Mouse (Mus musculus) right cerebral cortex, postnatal 25 days (tissue): ENCODE data around the gene Laptm4a.
"Not testable (repeated sequence)": the region's sequence is repeated elsewhere in the genome, so short reads cannot be mapped to it uniquely, and the experiment has no call there.

Experiments used
- DNase-seq: peaks from one replicate; pipeline ENCODE4 v3.0.0; 2022

Gene Laptm4a

DNA sequence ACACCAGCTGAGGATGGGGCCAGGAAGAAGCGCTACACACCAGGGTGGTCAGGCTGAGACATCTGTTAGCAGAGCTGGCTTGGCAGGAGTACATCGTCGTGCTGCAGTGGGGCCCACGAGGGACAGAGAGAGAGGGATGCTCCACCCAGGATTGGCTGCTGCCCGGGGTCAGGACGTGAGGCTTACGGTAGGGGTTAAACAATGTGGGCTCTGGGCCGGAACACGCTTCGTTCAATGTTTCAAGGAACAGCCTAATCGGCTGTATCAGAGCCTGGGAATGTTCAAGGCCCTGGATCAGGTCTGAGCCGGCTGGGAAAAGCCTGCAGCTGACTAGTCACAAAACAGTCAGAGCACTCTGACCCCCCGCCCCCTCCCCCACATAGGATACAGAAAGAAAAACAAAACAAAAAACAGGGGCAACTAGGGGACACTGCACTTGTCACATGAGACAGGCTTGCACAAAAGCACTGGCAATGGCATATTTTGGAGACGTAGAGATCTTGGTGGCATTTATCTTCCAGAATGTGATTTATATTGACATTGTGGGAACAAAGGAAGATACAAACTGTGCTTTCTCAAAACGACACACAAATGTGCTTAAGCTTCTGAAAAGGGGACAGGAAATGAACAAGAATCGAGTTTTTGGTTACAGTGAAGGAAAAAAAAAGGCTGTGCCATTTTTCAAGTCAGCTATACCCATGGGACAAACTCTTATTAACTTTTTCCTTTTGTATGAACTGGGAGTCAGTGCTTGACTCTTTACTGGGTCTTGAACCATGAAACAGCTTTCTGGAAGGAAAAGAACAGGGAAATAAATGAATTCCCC lies 8.4 kb upstream of the Laptm4a start:
- DNase-seq: no peak

DNA sequence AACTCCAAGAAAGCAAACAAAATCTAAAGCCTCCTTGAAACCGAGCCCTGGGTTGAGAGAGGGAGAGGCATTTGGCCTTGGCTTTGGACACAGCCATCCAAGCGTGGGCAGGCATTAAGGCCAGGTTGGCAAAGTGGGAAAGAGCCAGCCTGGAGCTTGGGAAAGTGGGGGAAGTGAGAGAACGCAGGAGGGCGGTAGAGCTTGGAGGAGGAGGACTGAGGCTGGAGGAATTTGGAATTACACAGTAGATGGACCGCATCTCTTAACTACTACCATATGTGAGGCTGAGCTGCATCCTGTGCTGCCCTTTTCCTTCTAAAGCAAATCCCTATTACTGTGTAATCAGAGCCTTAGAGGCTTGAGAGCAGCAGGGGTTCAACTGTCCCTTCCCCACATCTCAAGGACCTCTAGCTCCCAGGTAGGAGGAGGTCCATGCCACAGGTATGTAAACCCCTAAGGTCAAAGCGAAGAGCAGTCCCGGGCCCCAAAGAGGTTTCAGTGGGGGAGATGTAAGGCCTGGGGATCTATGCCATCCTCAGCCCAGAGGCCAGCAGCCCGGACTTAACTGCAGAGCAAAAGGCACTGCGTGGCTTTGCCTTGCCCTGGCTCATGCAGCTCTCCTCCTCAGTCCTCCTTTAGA lies 7.6 kb upstream of the Laptm4a start:
- DNase-seq: no peak

DNA sequence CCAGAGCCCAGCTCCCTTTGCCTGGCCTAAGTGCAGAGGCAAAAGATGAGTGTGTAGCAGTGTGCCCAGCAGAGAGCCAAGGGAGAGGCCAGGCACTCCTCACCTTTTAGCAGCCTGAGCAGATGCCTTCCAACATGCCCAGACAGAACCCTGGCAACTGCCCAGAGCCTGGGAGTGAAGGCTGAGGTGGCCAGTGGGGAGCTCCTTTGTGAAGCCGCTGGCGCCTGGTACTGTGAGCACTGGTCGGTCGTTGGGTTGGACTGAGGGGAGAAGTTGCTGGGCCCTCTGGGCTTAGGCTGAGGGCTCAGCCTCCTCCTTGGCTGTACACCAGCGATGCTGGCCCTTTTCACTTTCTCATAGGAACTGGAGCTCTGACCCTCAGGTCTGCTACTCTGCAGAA lies 5.1 kb upstream of the Laptm4a start:
- DNase-seq: no peak

DNA sequence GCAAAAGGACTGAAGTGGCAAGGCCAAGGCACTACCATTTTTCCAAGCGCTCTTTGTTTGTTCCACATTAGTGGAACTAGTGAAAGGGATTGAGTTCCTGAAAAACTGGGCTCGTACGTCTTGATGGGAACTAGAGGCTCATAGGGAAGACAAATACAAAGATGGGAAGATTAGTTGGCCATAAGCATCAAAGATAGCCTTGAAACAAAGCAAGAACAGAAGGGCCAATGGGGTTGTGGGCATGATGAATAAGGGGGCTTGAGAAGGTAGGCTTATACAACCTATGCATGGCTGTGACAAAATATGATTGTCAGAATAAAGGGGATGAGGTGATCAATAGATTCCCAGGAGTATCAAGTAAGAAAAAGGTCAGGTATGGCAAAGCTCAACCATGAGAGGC lies 2.2 kb upstream of the Laptm4a start:
- DNase-seq: no peak

DNA sequence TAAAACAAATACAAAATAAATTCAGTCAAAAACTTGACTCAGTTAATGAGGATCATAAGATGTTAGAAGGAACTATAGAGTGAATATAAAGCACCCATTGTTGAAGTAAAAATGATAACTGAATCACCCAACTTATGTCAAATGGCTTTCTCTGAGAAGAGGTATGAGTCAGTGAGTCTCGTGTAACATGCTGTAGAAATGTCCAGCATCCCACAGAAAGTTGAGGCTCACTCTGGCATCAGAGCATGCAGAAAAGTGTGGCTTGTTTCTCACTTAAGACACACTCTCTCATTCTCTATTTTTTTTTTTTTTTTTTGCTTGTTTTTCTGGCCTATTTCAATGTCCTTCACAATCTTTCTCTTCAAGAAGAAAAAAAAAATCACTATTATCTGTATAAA lies 469 bp upstream of the Laptm4a start:
- no peak for DNase-seq

DNA sequence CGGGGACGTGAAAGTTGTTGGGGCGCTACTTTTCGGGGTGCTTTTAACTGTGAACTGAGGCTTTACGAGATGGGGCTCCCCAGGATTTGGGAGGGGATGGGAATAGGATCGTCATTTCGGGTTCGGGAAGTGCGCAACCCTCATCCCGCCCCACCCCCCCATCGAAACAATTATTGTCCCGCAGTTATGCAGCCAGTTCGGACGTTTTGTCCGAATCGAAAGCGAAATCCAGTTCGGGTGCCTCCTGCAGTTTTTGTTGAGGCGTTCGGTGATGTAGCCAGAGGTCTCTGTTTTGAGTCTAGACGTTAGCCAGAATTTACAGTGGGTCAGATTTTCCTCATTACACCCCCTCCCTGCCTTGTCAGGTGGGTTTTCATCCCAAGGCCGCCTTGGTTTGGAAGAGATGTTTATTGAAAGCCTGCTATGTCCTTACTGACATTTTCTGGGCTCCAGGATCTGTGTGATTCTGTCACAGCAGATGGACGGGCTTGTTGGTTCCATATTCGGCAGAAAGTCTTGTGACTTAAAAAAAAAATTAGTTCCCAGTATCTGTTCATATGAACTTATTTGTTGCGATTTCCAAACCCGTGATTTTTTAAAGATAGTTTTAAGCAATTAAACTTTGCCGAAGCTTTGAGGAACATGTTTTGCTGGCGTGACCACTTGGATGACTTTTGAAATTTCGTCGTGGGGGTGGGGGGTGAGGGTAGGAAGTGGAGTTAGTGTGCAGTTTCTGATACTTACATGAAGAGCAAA lies 1.1 kb downstream of the Laptm4a start:
- no peak for DNase-seq

DNA sequence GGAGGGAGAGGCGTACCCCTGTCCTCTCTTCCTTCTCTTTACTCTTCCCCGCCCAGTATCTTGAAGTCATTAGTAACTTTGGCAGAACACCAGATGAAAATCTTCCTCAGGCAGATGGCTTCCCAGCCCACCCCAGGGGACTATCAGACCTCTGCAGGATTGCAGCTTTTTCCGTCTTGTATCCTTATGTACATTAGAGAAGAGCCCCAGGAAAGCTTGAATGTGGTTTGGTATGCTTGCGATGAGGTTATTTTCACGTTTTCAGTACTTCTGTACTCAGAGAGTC lies 1.6 kb downstream of the Laptm4a start:
- no peak for DNase-seq

DNA sequence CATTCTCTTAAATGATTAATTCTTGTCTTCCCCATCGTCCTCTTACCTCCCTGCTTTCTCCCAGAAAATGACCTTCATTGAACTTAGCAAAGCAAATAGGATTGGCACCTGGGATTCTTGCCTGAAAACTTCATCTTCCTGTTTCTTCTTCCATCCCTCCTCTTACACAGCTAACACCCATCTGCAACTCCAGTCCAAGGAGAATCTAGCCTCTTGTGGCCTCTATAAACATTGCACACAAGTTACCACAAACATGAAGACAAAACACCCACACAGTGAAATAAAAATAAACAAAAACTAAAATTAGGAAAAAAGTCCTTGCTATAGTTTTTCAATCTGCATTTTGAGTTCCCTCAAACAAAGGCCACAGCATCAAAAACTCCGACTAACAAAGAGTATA lies 2.1 kb downstream of the Laptm4a start:
- no peak for DNase-seq

DNA sequence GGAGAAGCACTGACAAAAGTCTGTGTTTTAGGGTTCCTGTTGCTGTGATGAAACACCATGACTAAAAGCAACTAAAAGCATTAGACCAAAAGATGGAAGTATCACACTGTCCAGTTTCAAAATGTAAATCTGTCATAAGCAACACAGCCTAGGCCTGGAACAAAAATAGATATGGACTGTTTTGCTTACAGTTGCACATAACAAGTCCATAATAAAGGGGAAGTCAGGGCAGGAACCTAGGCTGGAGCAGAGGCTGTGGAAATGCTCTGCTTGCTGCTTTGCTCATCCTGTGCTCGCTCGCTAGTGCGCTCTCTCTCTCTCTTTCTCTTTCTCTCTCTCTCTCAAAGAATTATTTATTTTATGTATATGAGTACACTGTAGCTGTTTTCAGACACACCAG lies 6.2 kb downstream of the Laptm4a start:
- no peak for DNase-seq

DNA sequence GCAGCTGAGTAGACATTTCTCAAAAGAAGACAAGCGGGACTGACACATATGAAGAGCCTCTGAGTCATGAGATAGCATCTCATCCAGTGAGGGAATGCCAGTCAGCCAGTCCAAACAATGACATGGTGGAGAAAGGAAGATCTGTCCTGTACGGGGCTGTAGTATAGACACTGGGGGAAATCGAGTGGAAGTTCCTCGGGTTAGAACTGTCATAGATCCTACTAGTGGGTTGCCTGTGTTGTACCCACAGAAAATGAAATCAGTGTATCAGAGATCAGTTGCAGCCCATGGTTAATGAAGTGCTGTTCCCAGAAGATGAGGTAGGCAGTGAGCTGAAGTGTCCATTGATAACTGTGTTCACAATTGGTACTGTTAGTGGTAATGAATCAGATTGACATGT lies 7.3 kb downstream of the Laptm4a start:
- DNase-seq: no peak

DNA sequence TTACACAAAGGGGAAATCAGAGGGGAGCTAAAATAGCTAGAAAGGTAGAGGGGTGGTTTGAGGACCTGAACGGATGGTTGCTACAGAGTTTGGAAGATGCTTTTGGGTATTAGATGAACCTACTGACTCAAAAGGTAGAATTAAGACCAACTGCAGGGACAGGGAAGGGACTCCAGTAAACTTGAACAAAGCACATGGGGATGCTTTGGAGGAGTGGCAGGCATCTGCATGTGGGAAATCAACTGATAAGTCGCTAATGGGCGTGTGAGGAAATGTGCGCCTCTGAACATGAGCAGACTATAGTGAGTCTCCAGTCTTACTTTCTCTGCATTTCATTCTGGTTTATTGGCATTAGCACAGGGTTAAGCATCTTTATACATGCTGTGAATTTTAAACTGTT lies 9.6 kb downstream of the Laptm4a start:
- DNase-seq: no peak

DNA sequence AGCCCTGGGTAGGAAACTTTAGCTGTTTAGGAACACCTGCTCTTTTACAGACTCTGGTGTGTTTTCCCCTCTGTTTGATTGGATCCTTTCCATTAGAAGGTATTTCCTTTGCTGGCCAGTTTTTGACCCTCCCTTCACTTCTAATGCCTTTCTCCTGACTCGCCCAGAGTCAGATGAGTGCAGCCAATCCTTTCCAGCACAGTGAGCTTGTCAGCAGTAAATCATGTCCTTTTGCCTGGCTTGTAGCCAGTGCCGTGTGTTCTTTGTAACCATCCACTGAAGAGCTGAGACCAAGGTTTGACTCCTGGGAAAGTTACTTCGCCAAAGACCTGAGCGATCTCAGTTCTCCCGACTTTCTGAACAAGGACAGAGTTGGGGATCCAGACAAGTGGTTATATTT lies 13.9 kb downstream of the Laptm4a start:
- DNase-seq: no peak

DNA sequence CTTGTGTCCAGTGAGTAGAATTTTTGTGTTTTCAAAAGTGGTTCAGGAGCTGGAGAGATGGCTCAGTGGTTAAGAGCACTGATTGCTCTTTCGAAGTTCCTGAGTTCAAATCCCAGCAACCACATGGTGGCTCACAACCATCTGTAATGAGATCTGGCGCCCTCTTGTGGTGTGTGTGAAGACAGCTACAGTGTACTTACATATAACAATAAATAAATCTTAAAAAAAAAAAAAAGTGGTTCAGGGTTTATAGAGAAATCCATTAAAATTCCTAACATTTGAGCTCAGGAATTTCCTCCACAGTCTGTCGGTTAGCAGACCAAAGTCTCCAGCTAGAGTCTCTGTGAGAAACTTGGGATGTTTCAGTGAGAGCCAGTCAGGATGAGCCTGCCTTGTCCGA lies 14.7 kb downstream of the Laptm4a start:
- not testable (repeated sequence) for DNase-seq

DNA sequence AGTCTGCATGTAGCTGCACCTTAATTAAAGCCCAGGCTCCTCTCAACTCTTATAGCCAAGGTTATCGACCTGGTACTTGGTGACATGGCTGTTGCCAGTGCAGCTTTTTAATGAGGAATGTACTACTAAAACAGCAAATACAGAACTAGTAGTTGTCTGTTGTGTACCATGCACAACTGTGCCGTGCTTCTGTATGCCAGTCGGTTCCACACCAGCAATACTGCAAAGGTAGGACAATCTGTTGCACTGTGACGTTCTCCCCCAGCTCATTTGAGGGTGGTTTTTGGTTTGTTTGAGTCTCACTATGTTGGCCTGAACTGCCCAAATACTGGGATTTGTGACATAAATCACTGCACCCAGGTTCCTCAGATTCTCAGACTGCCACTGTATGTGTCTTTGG lies 18.0 kb downstream of the Laptm4a start:
- DNase-seq: no peak

DNA sequence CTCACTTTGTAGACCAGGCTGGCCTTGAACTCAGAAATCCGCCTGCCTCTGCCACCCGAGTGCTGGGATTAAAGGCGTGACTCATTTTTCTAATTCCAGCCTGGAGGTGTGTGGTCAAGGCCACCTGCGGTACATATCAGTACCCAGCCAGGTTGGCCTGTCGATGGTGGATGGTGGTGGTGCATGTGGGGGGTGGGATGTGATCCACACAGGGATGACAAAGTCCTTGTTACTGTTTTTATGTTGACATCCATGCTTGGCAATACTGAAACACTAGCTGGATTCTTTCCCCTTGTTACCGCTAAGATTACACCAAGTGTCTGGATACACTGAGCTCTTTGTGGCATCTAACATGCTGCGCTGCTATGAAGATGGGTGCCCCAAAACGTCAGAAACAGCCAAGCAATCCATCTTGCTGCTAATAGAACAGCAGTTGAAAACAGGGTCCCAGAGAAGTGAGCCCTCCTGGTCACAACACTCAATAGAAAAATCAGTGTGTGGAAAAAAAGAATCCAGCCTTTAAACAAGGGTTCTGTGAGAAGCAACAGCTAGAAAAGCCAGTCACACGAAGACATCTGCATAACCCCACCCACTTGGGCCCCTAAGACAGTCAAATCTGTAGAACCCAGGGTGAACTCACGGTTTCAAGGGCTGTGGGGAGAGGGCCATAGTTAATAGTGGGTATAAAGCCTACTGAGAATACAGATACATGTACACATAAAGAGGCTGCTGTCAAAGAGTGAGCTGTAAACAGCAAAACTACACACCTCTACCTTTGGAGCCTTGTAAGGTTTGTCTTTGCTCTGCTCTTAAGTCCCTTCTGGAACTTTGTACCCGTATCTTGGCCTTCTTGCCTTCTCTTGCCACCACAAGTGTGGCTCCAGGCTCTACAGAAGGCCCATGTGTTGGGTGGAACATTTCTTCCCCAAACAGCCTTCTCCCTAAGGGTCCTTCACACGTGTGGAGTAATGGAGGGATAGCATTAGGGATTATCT lies 18.8 kb downstream of the Laptm4a start:
- no peak for DNase-seq

DNA sequence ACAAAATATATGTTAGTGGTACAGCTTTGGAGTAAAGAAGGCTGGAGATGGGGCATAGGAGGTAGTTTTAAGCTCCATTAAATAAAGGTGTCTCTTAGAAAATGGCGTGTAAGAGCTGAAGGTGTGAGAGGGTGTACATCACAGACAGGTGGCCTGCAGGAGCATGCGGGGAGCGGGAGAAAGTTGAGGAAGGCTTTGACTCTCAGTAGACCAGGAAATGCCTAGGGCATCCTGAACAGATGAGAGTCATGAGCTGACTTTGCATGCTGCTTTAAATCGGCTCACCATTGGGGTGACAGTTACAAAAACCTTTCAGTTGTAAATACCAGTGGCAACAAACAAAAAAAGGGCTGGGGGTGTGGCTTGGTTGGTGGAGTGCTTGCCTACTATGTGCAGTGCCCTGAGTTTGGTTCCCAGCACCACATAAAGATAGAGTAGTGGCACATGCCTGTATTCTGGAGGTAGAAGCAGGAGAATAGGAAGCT lies 19.7 kb downstream of the Laptm4a start:
- no peak for DNase-seq

DNA sequence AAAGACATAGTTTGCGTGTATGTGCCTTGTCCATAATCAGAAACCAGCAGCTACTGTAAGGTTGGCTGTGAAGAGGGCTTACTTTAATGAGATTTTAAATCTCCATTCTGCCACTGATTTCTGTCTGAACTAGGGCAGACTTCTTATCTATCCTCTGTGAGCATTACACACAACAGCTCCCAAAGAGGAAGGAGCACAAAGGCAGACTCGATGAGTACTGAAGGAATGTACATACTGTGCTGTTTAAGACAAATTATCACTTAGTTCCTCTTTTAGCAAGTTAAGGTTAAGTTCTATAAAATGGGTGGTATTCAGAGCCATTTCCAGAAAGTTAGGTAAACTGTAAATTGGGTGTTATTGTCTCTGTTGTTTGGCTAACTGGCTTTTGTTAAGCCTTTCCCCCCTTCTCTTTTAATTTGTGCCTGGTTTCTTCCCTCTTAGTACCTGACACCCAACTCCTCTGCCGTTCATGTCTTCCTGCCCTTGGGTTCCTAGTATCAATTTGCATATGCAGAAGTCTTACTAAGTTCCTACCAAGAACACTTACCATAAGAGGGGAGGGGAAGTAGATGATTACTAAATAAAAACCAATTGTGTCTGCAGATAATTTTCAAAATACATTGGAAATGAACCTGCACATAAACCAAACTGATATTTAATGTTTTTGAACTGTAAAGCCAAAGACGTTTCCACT lies 20.4 kb downstream of the Laptm4a start:
- no peak for DNase-seq

DNA sequence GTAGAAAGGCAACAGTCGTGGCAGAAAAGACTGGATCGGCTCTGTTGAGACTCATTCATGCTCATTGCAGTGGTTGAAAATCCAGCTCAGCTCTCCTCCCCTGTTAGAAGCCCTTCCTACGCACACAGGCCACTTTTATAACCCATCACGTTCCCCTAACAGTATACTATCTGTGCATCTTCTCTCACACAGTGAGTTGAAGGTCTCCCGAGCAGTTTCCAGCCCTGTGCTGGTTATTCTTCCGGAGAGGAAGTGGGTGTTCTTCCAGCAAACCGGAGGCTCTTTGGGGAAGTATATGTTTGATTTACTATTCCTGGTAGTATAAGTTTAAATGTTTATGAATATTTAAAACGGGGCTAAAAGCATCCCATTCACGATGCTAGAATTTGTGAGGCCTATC lies 25.7 kb downstream of the Laptm4a start:
- no peak for DNase-seq

DNA sequence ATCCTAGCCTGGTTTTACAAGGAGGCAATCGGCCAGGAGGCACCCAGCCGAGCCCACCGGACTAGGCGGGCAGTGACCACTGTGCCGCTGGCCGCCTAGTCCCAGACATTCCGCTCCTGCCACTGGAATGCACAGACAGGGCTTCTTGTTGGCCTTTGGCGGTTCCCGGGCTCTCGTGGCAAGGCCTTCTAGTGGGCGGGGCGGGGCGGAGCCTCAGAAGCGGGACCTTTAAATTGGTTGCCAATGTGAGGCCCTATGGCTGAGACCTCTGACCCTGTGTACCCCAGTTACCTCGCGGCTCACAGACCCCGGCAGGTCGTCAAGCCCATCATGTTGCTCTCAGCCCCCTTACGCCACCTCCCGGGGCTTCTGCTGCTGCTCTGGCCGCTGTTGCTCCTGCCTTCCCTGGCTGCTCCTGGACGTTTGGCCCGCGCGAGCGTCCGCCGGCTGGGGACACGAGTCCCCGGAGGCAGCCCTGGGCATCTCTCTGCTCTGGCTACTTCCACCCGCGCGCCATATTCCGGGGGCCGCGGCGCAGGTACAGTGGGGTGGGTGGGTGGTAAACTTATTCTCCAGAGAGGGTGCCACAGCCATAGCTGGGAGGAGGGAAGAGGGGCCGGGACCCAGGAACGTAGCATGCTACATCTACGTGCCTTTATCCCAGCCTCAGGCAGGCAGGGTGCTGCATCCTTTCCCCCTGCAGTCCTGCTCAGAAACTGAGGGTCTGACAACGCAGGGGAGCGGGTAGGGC lies 26.4 kb downstream of the Laptm4a start, which contains the start of gene Matn3:
Gene Matn3, plus strand, starts transcription at position 216 of the 751 bp plus-strand sequence.
- peak; percentile 16 for DNase-seq

DNA sequence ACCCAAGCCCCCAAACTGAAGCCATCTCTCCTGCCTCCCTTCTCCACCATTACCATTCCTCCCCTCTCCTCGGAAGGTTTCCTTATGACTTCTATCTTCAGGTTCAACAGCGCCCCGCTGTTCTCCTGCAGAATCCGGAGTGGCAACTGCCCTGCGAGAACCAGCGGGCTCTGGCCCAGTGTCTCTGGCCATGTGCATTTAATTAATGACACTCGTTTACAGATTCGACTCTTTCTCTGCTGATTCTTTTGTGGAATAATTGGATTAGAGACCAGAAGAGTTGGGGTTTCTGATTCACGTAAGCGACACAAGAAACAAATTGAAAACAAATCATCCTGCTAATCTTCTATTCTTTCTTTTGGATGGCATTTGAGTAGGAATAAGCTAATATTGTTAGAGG lies 31.7 kb downstream of the Laptm4a start:
- no peak for DNase-seq

DNA sequence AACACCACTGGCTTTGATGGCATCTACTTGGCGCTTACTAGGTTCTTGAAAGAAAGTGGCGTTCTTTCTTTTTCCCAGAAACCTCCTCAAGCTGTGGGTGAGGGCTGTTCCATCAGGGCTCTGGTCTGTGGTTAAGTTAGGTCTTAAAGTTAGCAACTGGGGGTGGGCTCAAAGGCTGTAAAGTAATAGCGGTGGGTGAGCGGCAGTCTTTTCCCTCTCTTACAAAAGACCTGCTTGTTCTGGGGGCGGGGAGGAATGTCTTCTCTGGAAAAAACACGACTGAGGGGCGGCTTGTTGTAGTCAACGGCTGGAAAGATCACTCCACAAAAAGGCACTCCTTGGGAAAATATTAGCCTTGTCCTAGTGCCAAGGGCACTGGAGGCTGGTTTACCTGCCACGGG lies 32.7 kb downstream of the Laptm4a start:
- no peak for DNase-seq
